Mouse (Mus musculus) cerebellum, postnatal 25 days (tissue): ENCODE data around the gene Cwc25.
"Not testable (repeated sequence)": the region's sequence is repeated elsewhere in the genome, so short reads cannot be mapped to it uniquely, and the experiment has no call there.

Experiments used
- DNase-seq, 2 experiments: peaks; one replicate each; pipeline ENCODE4 v3.0.0; 2021; ENCODE audit warnings: mixed read lengths in 2 of 2

Gene Cwc25

DNA sequence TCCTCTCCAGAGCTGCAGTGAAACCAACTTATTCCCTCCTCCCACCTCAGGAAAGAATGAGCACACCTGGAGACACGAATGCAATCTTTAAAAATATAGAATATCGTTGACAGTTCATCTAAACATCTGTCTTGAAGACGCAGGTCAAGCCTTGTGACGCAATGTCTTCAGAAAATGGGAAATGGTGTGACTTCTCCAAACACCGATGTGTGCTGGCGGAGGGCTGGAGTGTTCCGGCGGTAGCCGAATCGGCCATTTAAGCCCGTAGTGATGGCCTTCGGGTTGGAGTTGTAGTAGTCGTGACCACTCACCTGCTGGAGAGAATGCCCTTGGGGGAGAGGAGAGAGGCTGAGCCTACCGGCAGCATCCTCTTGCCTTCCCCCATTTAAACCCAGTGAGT lies 5.1 kb upstream of the Cwc25 start:
- no peak for DNase-seq

DNA sequence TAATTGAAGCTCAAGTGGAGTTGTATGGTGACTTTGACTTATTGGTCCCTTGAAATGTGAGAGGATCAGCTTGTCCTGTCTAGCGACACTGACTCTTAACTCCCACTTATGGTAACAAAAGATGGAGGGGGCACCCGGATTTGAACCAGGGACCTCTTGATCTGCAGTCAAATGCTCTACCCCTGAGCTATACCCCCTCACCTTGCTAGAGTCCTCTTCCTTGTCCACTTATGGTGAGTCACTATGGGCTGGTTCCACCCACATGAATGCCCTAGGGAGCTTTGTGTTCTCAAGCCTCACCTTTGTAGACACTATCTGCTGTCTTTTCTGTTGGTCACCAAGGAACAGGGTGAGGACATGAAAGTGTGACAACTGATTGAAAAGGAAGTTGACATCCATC lies 3.3 kb upstream of the Cwc25 start:
- peak in 1 of 2 experiments; percentile 25 for DNase-seq

DNA sequence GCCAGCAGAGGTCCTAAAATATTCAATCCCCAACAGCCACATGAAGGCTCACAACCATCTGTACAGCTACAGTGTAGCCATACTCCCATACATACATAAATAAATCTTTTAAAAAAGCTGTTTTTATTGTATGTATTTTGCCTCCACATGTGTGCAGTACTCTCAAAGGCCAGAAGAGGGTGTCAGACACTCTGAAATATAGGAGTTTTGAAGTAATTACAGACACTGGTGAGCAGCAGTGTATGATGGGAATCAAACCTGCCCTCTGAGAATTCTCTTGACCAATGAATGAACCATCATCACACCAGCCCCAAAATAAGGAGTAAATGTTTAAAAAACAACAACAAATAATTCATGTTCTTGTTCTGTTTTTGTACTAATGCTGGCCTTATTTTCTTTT lies 4.7 kb downstream of the Cwc25 start:
- no peak for DNase-seq

DNA sequence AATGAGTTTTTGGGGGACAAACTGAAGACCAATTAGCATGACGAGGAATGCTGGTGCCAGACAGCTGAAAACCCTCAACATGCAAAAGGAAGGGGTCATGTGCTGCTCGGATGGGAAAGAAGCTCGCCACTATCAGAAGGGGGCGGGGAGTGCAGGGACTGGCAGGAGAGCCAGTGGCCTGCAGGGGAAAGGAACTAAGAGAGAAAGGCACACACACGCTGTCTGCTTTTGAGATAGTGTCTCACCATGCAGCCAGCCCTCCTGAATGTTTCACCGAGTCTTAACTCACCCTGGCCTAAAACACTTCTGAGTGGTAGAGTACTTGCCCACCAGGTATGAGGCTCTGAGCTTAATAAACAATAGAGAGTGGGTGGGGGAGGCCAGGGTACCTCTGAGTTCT lies 7.4 kb downstream of the Cwc25 start:
- no peak for DNase-seq

DNA sequence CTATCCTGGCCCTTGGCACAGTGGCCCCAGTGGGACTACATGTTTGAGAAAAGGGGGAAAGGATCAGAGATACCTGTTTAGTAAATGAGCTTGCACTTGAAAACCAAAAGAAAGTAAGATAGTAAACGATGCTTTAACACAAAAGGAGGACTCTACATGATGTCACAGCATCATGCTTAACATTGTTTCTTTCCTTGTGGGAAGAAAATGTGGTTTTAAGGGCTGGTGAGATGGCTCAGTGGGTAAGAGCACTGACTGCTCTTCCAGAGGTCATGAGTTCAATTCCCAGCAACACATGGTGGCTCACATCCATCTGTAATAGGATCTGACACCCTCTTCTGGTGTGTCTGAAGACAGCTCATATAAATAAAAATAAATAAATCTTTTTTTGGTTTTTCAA lies 8.2 kb downstream of the Cwc25 start:
- DNase-seq: no peak

DNA sequence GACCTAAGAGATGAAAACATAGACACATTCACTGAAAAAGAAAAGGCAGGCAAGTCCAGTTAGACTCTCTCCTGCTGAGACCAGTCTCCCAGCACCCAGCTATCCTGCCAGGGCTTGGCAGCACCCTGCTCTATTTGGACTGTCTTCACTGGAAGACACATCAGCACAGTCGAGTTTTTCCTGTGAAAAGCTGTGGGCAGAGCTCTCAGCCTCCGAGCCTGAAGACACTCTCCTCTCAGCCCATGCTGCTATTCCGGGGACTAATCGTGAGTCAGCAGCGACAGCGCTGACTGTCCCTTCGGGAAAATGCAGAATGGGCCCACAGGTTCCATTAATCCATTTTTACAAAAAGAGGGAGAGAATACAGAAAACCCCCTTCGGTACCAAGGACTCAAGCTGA lies 13.1 kb downstream of the Cwc25 start:
- DNase-seq: no peak

DNA sequence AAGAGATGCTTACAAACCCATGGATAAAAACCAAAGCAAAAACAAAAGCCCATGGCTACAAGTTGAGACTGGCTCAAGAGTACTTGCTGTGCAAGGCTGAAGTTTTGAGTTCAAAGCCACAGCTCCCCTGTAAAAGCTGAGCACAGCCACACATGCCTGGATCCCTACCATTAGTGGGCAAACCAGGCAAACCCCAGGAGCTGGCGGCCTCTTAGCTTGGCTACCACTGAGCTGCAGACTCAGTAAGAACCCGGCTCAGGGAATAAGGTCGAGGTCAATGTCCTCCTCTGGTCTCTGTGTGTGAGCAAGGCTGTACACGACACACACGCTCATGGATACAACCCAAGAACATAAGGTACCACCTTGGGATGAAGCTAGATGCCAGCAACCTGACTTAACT lies 17.9 kb downstream of the Cwc25 start:
- no peak for DNase-seq

DNA sequence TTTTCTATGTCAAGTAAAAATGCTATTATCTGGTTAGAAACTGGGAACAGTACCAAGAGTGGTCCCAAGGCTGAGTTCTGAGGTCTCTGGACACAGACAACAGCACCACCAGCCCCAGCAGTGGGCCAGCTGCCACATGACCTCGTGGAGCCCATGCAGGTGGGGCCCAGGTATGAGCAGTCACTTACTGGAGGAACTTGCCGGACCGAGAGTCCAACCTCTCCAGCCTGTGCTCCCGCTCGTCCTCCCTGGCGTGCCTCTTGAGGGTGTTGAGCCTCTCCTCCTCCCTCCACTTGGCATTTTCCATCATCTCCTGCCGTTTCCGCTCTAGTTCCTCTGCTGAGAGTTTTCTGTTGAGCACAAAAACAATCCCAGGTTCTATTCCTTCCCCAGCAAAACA lies 18.6 kb downstream of the Cwc25 start:
- DNase-seq: no peak

DNA sequence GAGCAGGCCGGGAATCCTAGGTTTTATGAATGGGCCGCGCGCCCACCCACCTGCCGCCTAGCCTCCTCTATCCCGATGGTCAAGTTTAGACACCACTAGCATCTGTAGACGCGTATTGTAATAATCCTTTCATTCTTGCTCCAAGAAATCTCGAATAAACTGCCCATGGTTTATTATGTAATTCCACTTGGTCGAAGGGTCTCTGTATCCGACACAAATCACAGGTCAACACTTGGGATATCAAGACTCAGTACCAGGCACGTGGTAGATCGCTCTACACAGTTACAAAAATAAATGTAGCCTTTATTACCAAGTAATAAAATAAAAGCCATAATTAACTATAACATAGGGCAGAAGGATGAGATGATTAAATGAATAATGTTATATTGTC lies 21.0 kb downstream of the Cwc25 start:
- no peak for DNase-seq

DNA sequence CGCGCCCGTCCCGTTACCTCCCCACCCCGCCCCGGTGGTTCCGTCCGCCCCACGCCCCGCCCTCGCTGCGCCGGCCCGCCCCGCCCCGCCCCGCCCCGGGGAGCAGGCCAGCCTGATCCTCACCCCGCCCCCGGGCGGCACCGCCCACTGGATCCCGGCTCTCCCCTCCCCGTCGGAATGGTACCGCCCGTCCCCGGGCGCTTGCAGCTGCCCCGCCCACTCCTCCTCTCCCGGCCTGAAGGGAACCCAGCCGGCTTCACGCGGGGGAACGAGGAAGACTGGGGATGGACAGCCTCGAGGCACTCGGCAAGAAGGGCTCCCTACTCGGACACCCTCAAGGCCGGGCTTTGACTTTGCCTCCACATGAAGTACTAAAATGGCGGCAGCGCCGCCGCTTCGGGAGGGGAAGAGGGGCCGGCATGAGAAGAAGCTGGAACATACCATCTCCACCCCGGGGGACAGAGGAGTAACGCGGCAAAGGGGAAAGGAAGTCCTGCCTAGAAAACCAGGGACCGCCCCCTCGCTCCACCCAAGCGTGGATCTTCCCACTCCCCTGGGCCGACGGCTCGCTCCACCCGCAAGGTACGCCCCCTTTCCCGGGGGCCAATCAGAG lies 21.5 kb downstream of the Cwc25 start:
- peak; percentile 99 for DNase-seq

DNA sequence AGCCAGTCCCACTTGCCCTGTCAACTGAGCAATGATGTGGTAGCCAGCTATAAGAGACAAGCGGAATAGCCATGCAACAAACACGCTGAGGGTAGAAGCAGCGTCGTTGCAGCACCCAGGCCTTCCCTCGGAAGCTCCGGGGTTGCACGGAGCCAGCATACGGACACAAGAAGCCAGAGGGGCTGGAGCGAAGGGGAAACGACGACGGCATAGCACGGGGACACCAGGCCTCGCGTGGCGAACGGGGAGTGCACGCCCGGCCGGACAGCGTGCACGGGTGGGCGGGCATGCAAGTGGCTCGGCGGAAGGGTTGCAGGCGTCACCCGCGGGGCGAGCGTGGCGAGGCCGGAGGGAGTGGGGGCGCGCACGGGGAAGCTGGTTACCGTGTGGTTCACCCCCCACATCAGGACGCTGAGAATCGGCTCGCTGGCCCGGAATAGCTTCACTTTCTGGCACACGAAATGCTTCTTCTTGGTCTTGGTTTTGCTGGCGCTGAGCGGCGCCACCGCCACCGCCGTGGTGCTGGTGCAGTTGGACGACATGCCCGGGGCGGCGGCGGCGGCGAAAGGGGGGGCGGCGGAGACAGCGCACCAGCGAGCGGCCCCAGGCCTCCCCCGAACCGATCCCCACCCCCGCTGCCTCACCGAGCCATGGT lies 22.2 kb downstream of the Cwc25 start, which contains the start of gene Pip4k2b:
Pip4k2b (minus strand) TSS at position 642 of the 655 bp plus-strand sequence.
- DNase-seq: peak in 1 of 2 experiments; percentile 80

DNA sequence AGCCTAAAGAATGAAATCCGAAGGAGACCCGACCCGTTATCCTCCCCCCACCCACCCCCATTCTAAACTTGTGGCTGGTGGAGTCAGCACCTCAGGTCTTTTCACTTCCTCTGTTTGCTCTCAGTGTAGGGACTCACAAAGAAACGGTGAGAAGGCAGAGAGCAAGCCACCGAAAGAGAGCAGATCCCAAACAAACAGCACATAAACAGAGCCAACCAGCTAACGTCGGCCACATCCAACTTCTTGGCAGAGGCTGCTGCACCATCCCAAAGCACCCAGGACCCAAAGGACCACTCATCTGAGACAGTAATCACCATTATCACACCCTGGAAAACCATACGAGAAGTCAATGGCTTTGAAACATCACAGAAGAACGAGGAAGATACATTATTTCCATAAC lies 22.9 kb downstream of the Cwc25 start:
- DNase-seq: no peak

DNA sequence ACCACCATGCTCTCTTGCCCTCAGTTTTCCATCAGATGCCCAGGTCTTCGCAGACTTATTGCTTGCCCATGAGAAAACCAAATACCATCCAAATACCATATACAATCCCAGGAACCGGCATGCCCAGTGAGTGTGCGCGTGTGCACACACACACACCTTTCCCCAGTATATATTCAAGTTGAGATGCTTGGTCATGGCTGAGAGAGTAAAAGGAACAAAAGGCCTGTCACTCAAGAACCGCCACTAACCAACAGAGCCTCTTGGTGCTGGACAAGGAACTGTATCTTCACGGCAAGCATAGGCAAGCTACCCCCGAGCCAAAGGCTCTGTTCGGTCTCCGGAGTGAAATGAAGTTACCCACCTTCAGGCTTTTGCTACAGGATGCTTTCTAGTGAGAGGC lies 23.8 kb downstream of the Cwc25 start:
- DNase-seq: no peak

DNA sequence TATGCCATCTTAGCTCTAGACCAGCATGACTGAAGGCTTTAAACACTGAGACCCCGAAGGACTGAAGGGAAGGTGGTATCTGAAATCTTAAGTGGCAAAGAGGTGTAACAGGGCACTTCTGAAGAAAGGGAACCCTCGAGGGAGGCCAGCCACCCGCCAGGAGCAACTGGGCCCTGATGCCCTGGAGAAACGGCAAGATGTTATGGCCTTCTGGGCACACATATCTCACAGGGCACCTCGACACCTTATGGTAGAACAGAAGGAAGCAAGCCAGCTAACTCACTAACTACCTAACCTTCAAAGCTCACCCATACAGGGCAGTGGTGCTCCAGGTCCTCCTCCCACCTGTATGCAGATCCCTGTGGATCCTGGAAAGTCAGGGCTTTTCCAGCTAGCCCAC lies 24.2 kb downstream of the Cwc25 start:
- no peak for DNase-seq

DNA sequence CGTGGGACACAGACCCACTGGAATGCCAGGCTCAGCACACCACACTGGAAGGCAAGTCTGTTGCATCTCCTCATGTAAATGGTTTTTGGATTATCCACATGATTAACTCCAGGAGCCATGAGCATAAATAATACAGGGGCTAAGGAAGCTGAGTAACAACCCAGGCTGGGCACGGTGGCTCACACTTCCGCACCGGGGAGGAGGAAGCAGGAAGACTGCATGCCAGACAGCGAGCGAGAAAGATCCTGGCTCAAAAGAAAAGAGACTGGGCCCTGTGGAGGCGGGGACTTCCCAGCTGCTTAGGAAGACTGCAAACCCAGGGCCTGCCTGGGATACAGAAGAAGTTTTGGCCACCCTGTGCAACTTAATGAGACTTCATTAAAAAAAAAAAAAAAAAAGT lies 26.2 kb downstream of the Cwc25 start:
- DNase-seq: no peak

DNA sequence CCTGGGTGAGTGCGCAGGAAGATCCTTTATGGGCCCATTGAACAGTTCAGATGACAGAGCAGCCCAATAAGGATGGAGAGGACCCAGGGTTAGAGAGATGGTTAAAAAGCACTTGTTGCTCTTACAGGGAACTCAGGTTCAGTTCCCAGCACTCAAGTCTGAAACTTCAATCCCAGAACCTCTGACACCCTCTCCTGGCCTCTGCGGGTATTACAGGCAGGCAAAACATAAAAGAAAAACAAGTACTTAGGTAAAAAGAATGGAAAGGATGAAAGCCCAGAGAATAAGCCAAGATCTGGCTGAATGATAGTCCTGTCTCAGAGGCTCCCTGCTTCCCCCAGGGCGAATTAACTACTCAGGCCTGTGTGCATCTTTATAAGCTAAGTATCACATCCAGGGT lies 27.2 kb downstream of the Cwc25 start:
- no peak for DNase-seq

DNA sequence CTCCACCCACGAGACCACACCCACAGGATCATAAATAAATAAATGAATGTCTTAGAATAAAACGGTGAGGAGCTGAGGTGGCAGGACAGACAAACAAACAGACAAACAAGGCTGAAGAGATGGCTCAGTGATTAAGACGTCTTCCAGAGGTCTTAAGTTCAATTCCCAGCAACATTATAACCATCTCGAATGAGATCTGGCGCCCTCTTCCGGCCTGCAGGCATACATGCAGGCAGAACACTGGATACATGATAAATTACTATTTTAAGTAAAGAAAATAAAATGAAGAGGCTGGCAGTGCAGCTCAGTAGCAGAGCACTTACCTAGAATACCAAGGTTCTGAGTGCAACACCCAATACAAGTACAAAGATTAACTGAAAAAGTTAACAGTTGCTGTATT lies 27.7 kb downstream of the Cwc25 start:
- DNase-seq: no peak

DNA sequence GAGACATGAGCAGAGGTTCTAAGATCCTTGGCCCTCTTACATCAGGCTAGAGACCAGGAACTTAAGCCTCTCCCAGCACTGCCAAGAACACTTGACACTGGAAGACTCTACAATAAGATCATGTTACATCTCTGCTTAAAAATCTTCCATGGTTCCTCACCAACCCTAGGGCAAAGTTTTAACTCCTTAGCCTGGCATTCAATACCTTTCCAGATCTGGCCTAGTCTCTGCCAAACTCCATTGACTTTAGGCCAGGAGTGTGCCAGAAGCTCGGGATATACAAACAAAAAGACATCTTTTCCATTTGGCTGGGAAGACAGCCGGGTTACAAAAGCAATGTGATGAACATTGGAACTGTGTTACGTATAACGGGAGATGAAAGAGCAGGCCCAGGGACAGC lies 28.8 kb downstream of the Cwc25 start:
- no peak for DNase-seq

DNA sequence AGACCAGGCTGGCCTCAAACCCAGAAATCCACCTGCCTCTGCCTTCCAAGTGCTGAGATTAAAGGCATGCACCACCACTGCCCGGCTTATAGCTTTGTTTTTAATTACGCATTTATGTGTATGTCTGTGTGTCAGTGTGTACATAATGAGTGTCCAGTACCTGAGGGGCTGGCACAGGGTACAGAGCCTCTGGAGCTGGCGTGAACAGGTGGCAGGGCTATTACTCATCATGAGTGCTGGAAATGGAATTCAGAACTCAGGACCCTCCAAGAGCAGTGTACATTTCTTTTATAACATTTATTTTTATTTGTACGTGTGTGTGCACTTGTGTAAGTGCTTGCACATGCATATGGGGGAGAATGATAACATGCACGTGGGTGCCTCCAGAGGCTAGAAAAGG lies 29.7 kb downstream of the Cwc25 start:
- DNase-seq: no peak

DNA sequence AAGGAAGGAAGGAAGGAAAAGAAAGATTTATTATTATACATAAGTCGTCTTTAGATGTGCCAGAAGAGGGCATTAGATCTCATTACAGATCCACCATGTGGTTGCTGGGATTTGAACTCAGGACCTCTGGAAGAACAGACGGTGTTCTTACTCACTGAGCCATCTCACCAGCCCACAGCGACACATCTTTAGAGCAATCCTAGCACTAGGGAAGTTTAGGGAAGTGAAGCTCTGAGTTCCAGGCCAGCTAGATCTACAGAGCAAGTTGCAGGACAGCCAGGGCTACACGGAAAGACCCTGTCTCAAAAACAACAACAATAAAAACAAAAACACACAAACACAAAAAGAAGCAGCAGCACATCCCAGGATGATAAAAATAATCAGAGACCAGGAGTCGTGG lies 31.5 kb downstream of the Cwc25 start:
- not testable (repeated sequence) for DNase-seq

DNA sequence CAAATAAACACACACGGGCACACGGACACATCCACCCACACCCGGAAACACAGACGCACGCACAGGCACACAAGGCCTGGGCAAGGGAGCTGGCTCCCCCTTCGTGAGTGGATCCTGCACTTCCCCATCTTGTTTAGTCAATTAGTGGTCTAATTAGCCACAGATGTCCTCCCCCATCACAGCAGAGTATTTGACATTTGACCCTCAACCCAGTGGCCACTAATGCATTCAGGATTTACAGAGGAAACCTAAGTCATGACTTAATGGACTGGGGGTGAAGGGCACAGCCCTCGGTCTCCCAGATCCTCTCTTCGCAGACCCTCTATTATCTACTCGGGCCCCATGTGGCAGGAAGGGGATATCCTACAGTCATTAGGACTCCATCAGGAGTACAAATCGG lies 32.7 kb downstream of the Cwc25 start:
- DNase-seq: no peak

DNA sequence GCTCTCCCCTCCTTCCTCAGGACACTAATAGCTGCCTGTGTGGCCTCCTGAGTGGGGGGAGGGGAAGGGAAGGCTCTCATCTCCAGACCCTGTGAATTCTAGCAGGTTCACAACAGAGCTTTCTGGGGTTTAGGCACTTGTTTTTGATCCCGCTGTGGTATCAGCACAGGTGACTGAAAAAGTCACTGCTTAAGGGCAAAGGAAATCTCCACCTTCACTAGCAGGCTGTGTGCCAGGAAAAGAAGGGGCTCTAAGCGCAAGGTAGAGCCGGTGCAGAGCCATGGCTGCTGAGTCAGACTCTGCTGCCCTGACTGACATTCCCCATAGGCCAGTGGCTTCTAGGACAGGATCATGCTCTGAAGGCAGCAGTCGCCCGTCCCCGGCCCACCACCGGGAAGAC lies 37.6 kb downstream of the Cwc25 start:
- no peak for DNase-seq

DNA sequence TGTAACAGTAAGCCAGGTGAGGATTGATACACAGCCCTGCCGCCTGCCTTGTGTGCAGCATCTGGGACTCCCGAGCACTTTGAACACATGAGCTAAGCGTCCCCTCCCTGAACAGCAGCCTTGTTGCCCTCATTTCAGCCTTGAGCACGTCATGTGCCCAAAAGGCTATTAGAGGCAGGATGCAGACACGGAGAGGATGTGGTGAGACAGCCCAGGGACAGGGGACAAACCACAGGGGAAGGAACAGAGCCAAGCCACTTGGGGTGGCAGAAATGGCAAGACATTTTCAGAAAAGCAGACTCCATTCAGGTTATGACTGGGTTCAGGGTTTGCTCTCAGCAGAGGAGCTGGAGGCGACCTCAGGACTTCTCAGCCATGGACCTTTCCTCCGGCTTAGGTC lies 38.0 kb downstream of the Cwc25 start:
- no peak for DNase-seq

DNA sequence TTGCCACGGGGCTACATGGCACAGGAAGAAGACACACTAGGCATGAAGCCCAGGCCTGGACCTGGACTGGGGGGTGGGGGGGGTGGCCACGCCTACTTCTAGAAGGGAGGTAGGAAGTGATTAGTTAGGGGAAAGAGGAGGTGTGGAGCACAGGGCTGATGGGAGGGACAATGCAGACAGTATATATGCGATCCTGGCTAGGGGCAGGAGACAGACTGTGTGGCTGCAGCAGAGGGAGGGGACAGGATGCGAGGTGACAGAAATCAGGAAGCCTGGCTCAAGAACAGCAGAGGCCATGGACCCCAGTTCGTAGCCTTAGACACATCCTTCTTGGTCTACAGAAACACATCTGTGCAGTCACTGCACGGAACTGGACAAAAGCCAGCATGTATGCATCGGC lies 42.6 kb downstream of the Cwc25 start:
- DNase-seq: no peak

DNA sequence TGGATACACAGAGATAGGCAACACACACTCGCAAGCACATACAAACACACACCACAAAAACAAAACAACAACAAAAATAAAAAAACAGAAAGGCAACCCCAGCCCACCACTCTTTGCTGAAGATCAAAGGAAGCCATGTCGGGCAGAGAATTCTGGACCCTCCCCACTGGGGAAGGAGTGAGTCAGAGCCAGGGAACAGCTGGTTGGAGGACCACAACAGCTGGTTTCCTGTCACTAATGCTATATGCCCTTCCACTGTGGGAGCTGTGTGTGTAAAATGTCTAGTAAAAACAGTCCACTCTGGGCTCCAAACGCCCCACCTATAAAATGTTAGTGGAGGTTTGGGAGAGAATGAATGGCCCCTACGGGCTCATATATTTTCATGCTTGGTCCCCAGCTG lies 45.0 kb downstream of the Cwc25 start:
- no peak for DNase-seq
